Mouse (Mus musculus) liver, embryonic 14.5 days (tissue): ENCODE data around the gene Acss2. TPM values are rescaled to one million over a fixed set of nuclear protein-coding genes. Genes with fewer than 3 reads are reported as not detected.

Experiments
- ATAC-seq: fragments of 200-750 bp; cut with Nextera tagmentation; 2 replicates; pipeline ENCODE4 v1.8.0; 2017; ENCODE audit warnings: moderate number of reproducible peaks, mild to moderate bottlenecking, moderate library complexity; ENCODE audit not compliant: insufficient read depth
- DNase-seq, 3 experiments: peaks; one replicate each; pipeline ENCODE4 v3.0.0-alpha.2; 2012 to 2013; ENCODE audit warnings: low read depth in 3 of 3, low spot score in 3 of 3
- H3K27ac ChIP-seq: fragments of 300-500 bp; sonication (generic); 2 replicates; pipeline ENCODE4 v1.5.1; 2014; ENCODE audit warnings: moderate library complexity, mild to moderate bottlenecking, control low read depth, inconsistent platforms
- H3K27me3 ChIP-seq: fragments of 300-500 bp; sonication (generic); 2 replicates; pipeline ENCODE4 v1.6.1; 2014; ENCODE audit warnings: mild to moderate bottlenecking, low read length, moderate library complexity; ENCODE audit not compliant: control insufficient read depth, insufficient read depth
- H3K36me3 ChIP-seq: fragments of 300-500 bp; sonication (generic); replicated peaks from 2 replicates; pipeline ENCODE4 v1.6.1; 2014; ENCODE audit warnings: low read depth; ENCODE audit not compliant: control insufficient read depth, insufficient read depth
- H3K4me1 ChIP-seq, 2 experiments: fragments of 200-500 bp in 1 of 2; fragments of 300-500 bp in 1 of 2; sonication (generic) in 1 of 2; replicated peaks; 2 replicates each; pipeline ENCODE4 v1.6.1; 2012 to 2014; ENCODE audit warnings: antibody characterized with exemption in 1 of 2, inconsistent platforms in 1 of 2, low read length in 1 of 2; ENCODE audit not compliant: control insufficient read depth in 2 of 2, insufficient read depth in 2 of 2
- H3K4me2 ChIP-seq: fragments of 300-500 bp; sonication (generic); 2 replicates; pipeline ENCODE4 v1.6.1; 2014; ENCODE audit warnings: low read depth, mild to moderate bottlenecking, control low read depth, moderate library complexity
- H3K4me3 ChIP-seq, 2 experiments: fragments of 200-500 bp in 1 of 2; fragments of 300-500 bp in 1 of 2; sonication (generic) in 1 of 2; 2 replicates each; pipeline ENCODE4 v1.5.1; 2012 to 2014; ENCODE audit warnings: low read depth in 2 of 2, low read length in 2 of 2, mild to moderate bottlenecking in 2 of 2, control low read depth in 1 of 2, inconsistent platforms in 1 of 2, moderate library complexity in 1 of 2; ENCODE audit not compliant: insufficient read depth in 1 of 2
- H3K9ac ChIP-seq: fragments of 300-500 bp; sonication (generic); replicated peaks from 2 replicates; pipeline ENCODE4 v1.6.1; 2014; ENCODE audit warnings: mild to moderate bottlenecking, control low read depth, moderate library complexity
- H3K9me3 ChIP-seq: fragments of 300-500 bp; sonication (generic); 2 replicates; pipeline ENCODE4 v1.6.1; 2016; ENCODE audit warnings: low read length, mixed read lengths; ENCODE audit not compliant: control insufficient read depth
- CTCF ChIP-seq: IDR thresholded peaks from 2 replicates; pipeline ENCODE4 v1.5.1; 2016; ENCODE audit warnings: antibody characterized with exemption, low read depth, control low read depth
- EP300 ChIP-seq: IDR thresholded peaks from 2 replicates; pipeline ENCODE4 v1.6.1; 2016; ENCODE audit warnings: antibody characterized with exemption, low read depth
- WGBS: fragments of 180-500 bp; shearing (Covaris S2); extraction: QIAGEN DNeasy Blood & Tissue Kit; methylation state at CpG from one replicate; pipeline ENCODE4 v1.1.7; 2014; ENCODE audit not compliant: insufficient replicate concordance; 5-methylcytosine and 5-hydroxymethylcytosine counted together
- polyA plus RNA-seq, 2 experiments: library from polyadenylated mRNA; depleted of rRNA in 1 of 2; stranded (reverse) in 1 of 2; unstranded in 1 of 2; fragments of >200 nt; fragmentation: Nextera tagmentation in 1 of 2; extraction: Ambion mirVana in 1 of 2; gene quantifications; 2 replicates each; pipeline versions ENCODE4 v1.2.1 to v1.2.3; 2012 to 2014

Acss2 gene
- polyA plus RNA-seq, 2 experiments = 13.8 to 18.3 TPM

DNA sequence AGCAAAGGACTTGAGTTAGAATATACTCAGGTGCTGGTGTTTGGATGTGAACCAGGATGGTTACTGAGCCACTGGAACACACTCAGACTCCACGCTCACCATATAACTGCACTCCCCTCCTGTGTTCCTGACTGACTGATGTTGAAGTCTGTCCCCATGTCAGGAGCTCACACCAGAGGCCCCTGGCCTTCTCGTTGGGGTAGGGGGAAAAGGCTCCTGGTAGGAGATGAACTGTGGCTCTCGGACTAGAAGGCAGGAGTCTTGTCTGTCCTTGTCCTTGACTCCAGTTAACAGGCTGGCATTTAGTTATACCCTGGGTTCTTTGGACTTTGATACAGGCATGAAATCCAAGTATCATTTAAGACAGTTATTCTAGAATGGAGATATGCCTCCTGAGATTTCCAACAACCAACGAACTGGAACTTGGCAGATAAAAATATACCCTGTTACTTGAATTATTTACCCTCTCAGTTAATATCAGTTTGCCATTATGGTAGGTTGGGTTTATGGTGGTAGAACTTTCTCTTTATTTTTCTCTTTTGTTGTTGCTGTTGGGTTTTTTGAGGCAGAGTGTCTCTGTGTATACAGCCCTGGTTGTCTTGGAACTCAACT is 64.7 kb downstream of the Acss2 start:
- Histone ChIP-seq H3K4me2 (no peak overlapping the region), H3K4me1 (peaks cover 0 to 2% of the 10 kb centered on the region in 2 experiments; a peak in 1 of 4 replicates), H3K36me3 (peaks cover 13% of the 10 kb centered on the region), H3K9me3 (no peaks in the 10 kb centered on the region), H3K9ac (no peak overlapping the region), H3K4me3 (no peak overlapping the region), H3K27me3 (no peaks in the 10 kb centered on the region), H3K27ac (no peak overlapping the region)
- 66% methylated on average over 4 of the region's 4 CpGs for WGBS
- ATAC-seq = no peak
- DNase-seq = no peak
- no peak for TF ChIP-seq EP300
- TF ChIP-seq CTCF = no peak

- ATAC-seq = no peak
- H3K4me1 ChIP-seq = peaks cover 0 to 2% of the 10 kb centered on the region in 2 experiments; a peak in 1 of 4 replicates
- H3K27me3 ChIP-seq = no peaks in the 10 kb centered on the region
- no peak overlapping the region for H3K4me3 ChIP-seq
- no peak overlapping the region for H3K9ac ChIP-seq
- TF ChIP-seq EP300 = no peak
- no peak for TF ChIP-seq CTCF
- H3K27ac ChIP-seq = no peak overlapping the region
- H3K4me2 ChIP-seq = no peak overlapping the region
- WGBS = 86% methylated on average over 5 of the region's 5 CpGs
- H3K9me3 ChIP-seq = no peaks in the 10 kb centered on the region
- DNase-seq = no peak
- H3K36me3 ChIP-seq = peaks cover 13% of the 10 kb centered on the region
Measured at GRCm38 (mm10) chr2:155582996-155583395, 65.2 kb downstream of the Acss2 start.

DNA sequence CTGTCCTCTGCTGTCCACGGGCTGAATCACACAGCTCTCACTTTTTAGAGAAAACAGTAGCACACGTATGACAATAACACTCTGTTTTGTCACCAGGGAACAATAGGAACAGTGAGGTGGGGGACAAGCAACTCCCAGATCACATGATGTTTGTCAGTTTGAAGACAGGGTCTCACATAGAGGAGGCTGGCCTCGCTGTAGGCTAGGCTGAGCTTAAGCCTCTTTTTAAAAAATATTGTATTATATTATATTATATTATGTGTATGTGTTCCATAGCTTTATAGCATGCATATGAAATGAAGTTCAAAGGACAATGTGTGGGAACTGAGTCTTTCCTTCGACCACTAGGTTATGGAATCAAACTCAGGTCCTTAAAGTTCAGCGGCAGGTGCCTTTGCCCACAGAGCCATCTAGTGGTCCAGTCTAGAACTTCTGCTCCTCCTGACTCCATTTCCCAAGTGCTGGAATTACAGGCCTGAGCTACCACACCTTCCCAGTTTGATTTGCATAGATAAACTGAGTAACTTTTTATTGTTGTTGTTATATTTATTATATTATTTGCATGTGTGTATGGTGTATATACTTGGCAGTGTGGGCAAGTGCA is 66.3 kb downstream of the Acss2 start:
- H3K4me3 ChIP-seq = no peak overlapping the region
- ATAC-seq (0 out of 2 replicates have a peak, but pooled peaks have one; percentile 22), DNase-seq (no peak)
- no peaks in the 10 kb centered on the region for H3K9me3 ChIP-seq
- H3K4me2 ChIP-seq = no peak overlapping the region
- H3K27ac ChIP-seq = no peak overlapping the region
- TF ChIP-seq EP300 = no peak
- TF ChIP-seq CTCF = peak; percentile 91
- H3K36me3 ChIP-seq = peaks cover 13% of the 10 kb centered on the region
- peaks cover 0 to 2% of the 10 kb centered on the region in 2 experiments; a peak in 1 of 4 replicates for H3K4me1 ChIP-seq
- 50% methylated on average over 5 of the region's 5 CpGs for WGBS
- no peaks in the 10 kb centered on the region for H3K27me3 ChIP-seq
- no peak overlapping the region for H3K9ac ChIP-seq

DNA sequence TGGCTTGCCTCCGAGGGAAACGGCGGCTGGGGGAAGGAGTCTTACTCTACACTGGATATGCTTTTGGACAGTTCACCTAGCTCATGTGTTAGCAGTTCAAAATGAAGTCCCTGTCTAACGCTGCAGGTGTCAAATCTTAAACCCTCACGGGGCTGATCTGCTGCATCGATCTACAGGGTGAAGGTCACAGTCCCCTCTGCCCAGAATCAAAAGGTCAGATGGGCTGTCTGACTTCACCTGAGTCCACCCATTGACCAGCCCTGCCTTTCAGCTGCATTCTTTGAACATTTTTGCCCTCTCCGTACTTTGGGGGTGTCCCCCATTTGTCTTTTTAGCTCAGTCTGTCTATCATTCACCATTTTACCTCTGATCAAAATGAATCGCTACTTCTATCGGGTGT is 67.3 kb downstream of the Acss2 start:
- H3K4me1 ChIP-seq = peaks cover 8 to 12% of the 10 kb centered on the region in 2 experiments
- no peak overlapping the region for H3K27ac ChIP-seq
- H3K4me2 ChIP-seq = no peak overlapping the region
- H3K36me3 ChIP-seq = peaks cover 13% of the 10 kb centered on the region
- DNase-seq = no peak
- 79% methylated on average over 9 of the region's 9 CpGs for WGBS
- TF ChIP-seq CTCF (no peak), EP300 (no peak)
- no peaks in the 10 kb centered on the region for H3K9me3 ChIP-seq
- H3K27me3 ChIP-seq = no peaks in the 10 kb centered on the region
- H3K4me3 ChIP-seq = no peak overlapping the region
- no peak overlapping the region for H3K9ac ChIP-seq
- no peak; the same call in 1 of the 2 replicates for ATAC-seq

- H3K4me3 ChIP-seq = no peak overlapping the region
- DNase-seq (no peak), ATAC-seq (no peak)
- no peak overlapping the region for H3K9ac ChIP-seq
- H3K9me3 ChIP-seq = no peaks in the 10 kb centered on the region
- TF ChIP-seq CTCF = no peak
- no peak for TF ChIP-seq EP300
- 57% methylated on average over 10 of the region's 10 CpGs for WGBS
- H3K27me3 ChIP-seq = no peaks in the 10 kb centered on the region
- no peak overlapping the region for H3K27ac ChIP-seq
- H3K36me3 ChIP-seq = peaks cover 13% of the 10 kb centered on the region
- H3K4me1 ChIP-seq = peaks cover 12 to 16% of the 10 kb centered on the region in 2 experiments
- peak overlapping the region; percentile 7; the same call in 1 of the 2 replicates for H3K4me2 ChIP-seq
Measured at GRCm38 (mm10) chr2:155585486-155585885, 67.7 kb downstream of the Acss2 start.
